Mouse (Mus musculus) layer of hippocampus, adult 18-20 months (tissue): ENCODE measurements around the gene Lonp1. TPM values are rescaled to one million over a fixed set of nuclear protein-coding genes. Genes with fewer than 3 reads are reported as not detected.

ENCODE experiments used
- DNase-seq, 2 experiments: peaks; one replicate each; pipeline ENCODE4 v3.0.0; 2022; ENCODE audit warnings: low spot score in 2 of 2
- total RNA-seq, 2 experiments: library from RNA; stranded (reverse); gene quantifications; 2 replicates each; pipeline ENCODE4 v1.2.3; 2021

Gene Lonp1
- total RNA-seq, 2 experiments from 2014 or later, result 60.1 to 61.6 TPM

- no peak for DNase-seq
These were observed 33.0 kb downstream of the Lonp1 start for GRCm38 (mm10) chr17:56593527-56594271.

DNA sequence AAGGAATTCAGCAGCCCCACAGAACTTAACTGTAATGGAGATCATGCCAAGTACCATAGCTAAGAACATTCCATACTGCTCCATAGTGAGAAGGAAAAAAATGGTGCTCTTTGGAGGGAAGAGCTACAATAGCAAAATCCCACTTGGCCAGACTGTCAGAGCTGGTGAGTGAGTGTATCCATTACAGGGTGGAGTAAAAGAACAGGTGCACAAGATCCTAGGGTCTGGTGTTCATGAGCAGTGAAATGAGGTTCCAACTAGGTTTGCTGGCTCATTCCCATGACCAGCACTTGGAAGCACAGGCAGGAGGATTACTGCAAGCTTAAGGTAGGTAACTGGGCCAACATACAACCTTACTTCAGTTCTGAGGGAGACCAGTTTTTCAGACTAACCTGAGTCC lies 34.1 kb downstream of the Lonp1 start:
- DNase-seq, result no peak

- no peak for DNase-seq
These were observed 37.8 kb downstream of the Lonp1 start for GRCm38 (mm10) chr17:56588921-56589320.

DNA sequence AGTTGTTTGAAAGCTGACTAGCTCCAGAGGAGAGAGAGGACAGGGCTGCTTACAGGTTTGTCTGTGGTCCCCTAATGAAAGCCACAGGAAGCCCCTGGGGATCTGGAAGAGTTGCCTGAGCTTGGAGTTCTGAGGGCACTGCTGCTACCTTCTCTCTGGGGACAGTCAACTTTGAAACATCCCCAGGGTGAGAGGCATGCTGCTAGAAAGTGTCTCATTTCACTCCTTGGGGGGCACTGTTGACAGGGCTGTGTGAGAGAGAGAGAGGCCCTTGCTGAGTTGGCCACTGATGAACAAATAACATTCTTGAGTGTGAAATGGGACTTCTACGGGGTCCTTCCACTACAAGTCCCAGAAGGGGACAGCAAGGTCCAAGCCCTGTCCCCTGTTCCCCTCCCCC lies 38.9 kb downstream of the Lonp1 start:
- no peak for DNase-seq

DNA sequence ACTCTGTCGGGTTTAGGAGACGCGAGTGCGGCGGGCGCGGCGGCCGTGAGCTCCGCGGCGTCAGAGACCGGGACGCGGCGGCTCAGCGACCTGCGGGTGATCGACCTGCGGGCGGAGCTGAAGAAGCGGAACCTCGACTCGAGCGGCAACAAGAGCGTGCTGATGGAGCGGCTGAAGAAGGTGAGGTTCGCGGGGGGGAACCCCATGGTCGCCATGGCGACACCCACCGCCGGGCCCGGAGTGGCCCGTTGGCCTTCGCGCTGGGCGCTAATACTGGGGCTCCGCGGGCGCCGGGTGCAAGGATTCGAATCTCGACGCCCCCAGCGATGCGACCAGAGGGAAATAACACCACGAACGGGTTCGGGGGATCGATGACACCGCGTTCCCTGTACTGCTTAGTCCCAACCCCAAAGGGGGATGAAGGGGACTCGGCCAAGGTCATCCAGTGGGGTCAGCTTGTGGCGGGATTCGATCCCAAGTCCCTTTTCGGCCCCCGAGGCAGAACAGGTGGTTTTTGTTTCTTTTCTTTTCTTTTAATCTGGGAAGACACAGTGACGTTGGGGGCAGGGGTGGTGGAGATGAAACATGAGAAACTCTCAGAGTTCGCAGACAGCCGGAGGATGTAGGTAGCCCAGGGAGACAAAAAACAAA lies 41.4 kb downstream of the Lonp1 start:
- no peak for DNase-seq

- DNase-seq, result peak; percentile 99 to 100
These were observed 42.2 kb downstream of the Lonp1 start, which contains the start of the genes Safb2 and Safb for GRCm38 (mm10) chr17:56584257-56585130. TSS of gene Safb2 (minus strand) at chr17:56584585. TSS of gene Safb (plus strand) at chr17:56584825.

DNA sequence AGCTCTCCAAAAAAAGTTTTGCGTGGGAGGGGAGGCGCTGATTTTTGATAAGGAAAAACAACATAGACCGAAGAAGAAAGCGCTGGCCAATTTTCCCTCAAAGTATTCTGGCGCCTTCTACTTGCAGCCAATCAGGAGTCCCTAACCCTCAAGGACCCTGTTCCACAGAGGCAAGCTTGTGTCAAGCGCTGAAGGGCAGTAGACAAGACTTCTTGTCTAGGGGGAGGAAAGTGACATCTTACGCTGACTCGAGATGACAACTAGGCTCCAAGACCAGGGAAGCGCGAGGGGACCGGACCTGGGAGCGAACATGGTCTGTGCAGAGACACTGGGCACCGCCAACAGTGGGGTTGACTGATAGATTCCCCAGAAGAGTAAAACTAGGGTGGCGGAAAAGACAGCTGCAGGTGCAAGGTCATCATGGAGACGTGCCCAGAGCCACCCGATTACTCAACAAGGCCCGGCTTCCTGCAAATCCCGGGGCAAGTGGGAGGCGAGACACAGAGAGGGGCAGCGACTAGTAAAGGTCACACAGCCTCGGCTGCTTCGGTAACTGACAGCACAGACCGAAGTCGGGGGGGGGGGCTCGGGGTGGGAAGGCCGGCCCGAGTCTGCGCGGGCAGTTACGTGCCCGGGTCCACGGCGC lies 43.0 kb downstream of the Lonp1 start:
- no peak for DNase-seq

- DNase-seq, result no peak
These were observed 43.6 kb downstream of the Lonp1 start for GRCm38 (mm10) chr17:56583071-56583470.

- DNase-seq, result no peak
These were observed 53.7 kb downstream of the Lonp1 start for GRCm38 (mm10) chr17:56572939-56573338.

- no peak for DNase-seq
These were observed 54.5 kb downstream of the Lonp1 start for GRCm38 (mm10) chr17:56572154-56572553.

GRCm38 (mm10) chr17:56570287-56570686 lies 56.4 kb downstream of the Lonp1 start:
- DNase-seq, result no peak

DNA sequence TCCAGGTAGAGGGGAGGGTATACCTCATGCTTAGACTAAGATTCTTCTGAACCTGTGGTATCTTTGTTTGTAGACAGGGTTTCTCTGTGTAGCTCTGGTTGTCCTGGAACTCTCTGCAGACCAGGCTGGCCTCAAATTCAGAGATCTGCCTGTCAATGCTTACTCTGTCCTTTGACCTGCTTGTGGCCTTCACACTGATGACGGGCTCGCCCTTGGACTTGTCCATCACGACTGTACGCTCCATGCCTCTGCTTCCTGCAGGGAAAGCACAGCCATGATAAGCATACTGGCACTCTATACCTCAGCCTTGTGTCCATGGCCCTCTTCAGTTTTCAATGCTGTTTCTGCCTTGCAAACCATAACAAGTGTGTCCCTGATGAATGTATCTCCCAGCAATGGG lies 59.3 kb downstream of the Lonp1 start:
- no peak for DNase-seq

DNA sequence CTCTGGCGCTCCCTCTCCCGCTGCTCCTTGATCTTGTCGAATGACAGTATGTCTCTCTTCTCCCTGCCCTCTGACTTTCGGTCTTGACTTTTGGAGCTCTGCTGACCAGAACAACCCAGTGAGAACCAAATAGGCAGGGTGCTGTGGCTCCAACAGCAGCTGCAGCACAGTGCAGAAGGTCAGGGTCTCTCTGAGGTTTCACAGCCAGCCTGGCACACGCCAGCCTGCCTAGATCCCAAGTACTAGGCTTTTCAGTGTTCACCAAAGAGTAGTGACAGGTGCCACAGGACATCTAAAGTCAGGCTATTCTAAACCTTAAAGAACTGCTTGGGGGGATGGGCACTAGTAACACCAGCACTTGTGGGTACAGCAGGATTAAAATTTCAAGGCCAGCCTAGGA lies 59.8 kb downstream of the Lonp1 start:
- DNase-seq, result no peak

- no peak for DNase-seq
These were observed 60.4 kb downstream of the Lonp1 start for GRCm38 (mm10) chr17:56566293-56566692.

Other genes starting within 250 kb of the Lonp1 start
- 100 to 1,000 TPM; 608 to 624 TPM for gene Ptprs, start 150.4 kb downstream of the Lonp1 start, total RNA-seq
- gene Znrf4, start 114.5 kb downstream of the Lonp1 start, total RNA-seq, result not detected
- gene Gm20219, start 72.5 kb downstream of the Lonp1 start, total RNA-seq, result 1 to 10 TPM; 2.6 to 4.0 TPM
- gene Safb2, start 42.3 kb downstream of the Lonp1 start, total RNA-seq, result 100 to 1,000 TPM; 116 to 133 TPM
- 100 to 1,000 TPM; 162 to 163 TPM for gene Safb, start 42.1 kb downstream of the Lonp1 start, total RNA-seq
- 100 to 1,000 TPM; 143 to 147 TPM for gene 2410015M20Rik, start 17.1 kb downstream of the Lonp1 start, total RNA-seq
- 100 to 1,000 TPM; 414 to 418 TPM for gene Rpl36, start 13.5 kb downstream of the Lonp1 start, total RNA-seq
- gene Catsperd, start 1.3 kb upstream of the Lonp1 start, total RNA-seq, result 1 to 10 TPM; 1.1 to 1.3 TPM
- 10 to 100 TPM; 87.2 to 89.0 TPM for gene Ranbp3, start 46.4 kb upstream of the Lonp1 start, total RNA-seq
- 100 to 1,000 TPM; 213 to 228 TPM for gene Ndufa11, start 90.9 kb upstream of the Lonp1 start, total RNA-seq
- gene Vmac, start 91.1 kb upstream of the Lonp1 start, total RNA-seq, result 10 to 100 TPM in 1 of 2 experiments, 1 to 10 TPM in 1; 9.6 to 10.2 TPM
- gene Nrtn, start 130.6 kb upstream of the Lonp1 start, total RNA-seq, result 1 to 10 TPM; 1.6 to 3.4 TPM
- gene Dus3l, start 137.9 kb upstream of the Lonp1 start, total RNA-seq, result 10 to 100 TPM; 63.4 to 68.8 TPM
- 1 to 10 TPM in 1 of 2 experiments, under 1 TPM in 1; 0.99 to 1.2 TPM for gene Prr22, start 143.4 kb upstream of the Lonp1 start, total RNA-seq
- 1 to 10 TPM; 4.8 to 5.7 TPM for gene Rfx2, start 204.1 kb upstream of the Lonp1 start, total RNA-seq
- not detected for gene Acsbg2, start 247.6 kb upstream of the Lonp1 start, total RNA-seq
- under 1 TPM in 1 of 2 experiments, not detected in 1; 0.15 TPM for gene 1700061G19Rik, start 248.6 kb upstream of the Lonp1 start, total RNA-seq